Mouse (Mus musculus): ENCODE measurements around the gene Pdlim7. TPM values are rescaled to one million over a fixed set of nuclear protein-coding genes. Genes with fewer than 3 reads are reported as not detected.

Pdlim7 gene
- polyA plus RNA-seq, 1 experiment from 2014 or later = 131 TPM

DNA sequence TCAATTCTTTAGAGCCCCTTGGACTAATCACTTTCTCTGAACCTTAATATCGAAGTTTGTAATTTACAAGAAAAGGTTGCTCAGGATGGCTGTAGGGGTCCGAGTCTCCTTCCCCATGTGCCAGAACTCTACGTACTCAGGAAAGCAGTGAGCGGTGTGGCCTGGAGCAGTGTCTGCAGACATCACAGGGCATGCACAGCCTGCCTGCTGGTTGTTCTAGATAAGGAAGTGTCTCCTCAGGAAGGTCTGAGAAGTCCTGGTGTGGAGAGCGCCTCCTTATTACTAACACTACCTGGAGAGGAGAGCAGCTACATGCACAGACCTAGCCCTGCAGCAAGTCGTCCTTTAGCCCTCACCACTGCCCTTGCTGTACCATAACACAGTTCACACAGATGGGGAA is 31.3 kb upstream of the Pdlim7 start:
- WGBS = 95% methylated on average over 6 of the region's 6 CpGs
- no peak for ATAC-seq
- no peaks in the 10 kb centered on the region for H3K4me1 ChIP-seq (replicated peaks; ENCODE audit: control insufficient read depth, insufficient read depth, low read length)
- no peak overlapping the region for H3K4me3 ChIP-seq (ENCODE audit: low read depth, low read length)
- H3K27me3 ChIP-seq (replicated peaks; ENCODE audit: control insufficient read depth, insufficient read depth, low read length) = no peaks in the 10 kb centered on the region
- no peak overlapping the region for H3K9ac ChIP-seq (ENCODE audit: low read depth, low read length)
- no peak overlapping the region for H3K27ac ChIP-seq (ENCODE audit: low read depth, low read length)
- no peak for TF ChIP-seq CTCF (IDR thresholded peaks at IDR 0.05; ENCODE audit: low read depth)
- H3K4me2 ChIP-seq (replicated peaks; ENCODE audit: low read depth) = no peak overlapping the region
- H3K36me3 ChIP-seq (ENCODE audit: control insufficient read depth, insufficient read depth) = peaks cover 83% of the 10 kb centered on the region
- H3K9me3 ChIP-seq (ENCODE audit: control insufficient read depth) = no peaks in the 10 kb centered on the region

DNA sequence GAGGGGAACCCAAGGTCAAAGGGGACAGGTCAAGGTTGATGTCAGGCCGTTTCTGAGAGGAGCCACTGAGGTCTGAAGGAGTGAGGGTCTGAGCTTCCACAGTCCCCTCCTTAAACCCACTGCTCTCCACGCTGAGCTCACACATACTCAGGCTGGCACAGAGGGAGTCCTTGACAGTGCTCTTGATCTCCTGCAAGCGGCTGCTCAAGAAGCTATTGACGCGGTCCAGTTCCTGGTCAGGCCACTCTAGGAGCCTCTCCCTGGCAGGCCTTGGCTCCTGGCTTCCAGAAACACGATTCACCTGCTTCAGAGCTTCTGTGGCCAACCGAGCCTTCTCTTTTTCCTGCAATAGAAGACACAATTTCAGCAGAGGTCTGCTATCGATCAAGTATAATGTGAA is 30.0 kb upstream of the Pdlim7 start:
- no peak for ATAC-seq
- peaks cover 82% of the 10 kb centered on the region for H3K36me3 ChIP-seq (ENCODE audit: control insufficient read depth, insufficient read depth)
- H3K27ac ChIP-seq (ENCODE audit: low read depth, low read length) = no peak overlapping the region

GRCm38 (mm10) chr13:55542891-55543290 is 29.4 kb upstream of the Pdlim7 start:
- ATAC-seq = no peak
- Histone ChIP-seq H3K4me2 (replicated peaks; ENCODE audit: low read depth) (no peak overlapping the region), H3K27ac (ENCODE audit: low read depth, low read length) (no peak overlapping the region), H3K36me3 (ENCODE audit: control insufficient read depth, insufficient read depth) (peaks cover 78% of the 10 kb centered on the region), H3K9me3 (ENCODE audit: control insufficient read depth) (no peaks in the 10 kb centered on the region), H3K4me3 (ENCODE audit: low read depth, low read length) (no peak overlapping the region), H3K9ac (ENCODE audit: low read depth, low read length) (no peak overlapping the region), H3K4me1 (replicated peaks; ENCODE audit: control insufficient read depth, insufficient read depth, low read length) (no peaks in the 10 kb centered on the region), H3K27me3 (replicated peaks; ENCODE audit: control insufficient read depth, insufficient read depth, low read length) (no peaks in the 10 kb centered on the region)
- 98% methylated on average over 4 of the region's 4 CpGs for WGBS
- TF ChIP-seq CTCF (IDR thresholded peaks at IDR 0.05; ENCODE audit: low read depth) = no peak

More for the DNA sequence above, 30.0 kb upstream of the Pdlim7 start:
- H3K9ac ChIP-seq (ENCODE audit: low read depth, low read length) = no peak overlapping the region
- H3K9me3 ChIP-seq (ENCODE audit: control insufficient read depth) = no peaks in the 10 kb centered on the region
- TF ChIP-seq CTCF (IDR thresholded peaks at IDR 0.05; ENCODE audit: low read depth) = no peak
- H3K4me1 ChIP-seq (replicated peaks; ENCODE audit: control insufficient read depth, insufficient read depth, low read length) = no peaks in the 10 kb centered on the region
- 89% methylated on average over 8 of the region's 8 CpGs for WGBS
- H3K4me2 ChIP-seq (replicated peaks; ENCODE audit: low read depth) = no peak overlapping the region
- no peaks in the 10 kb centered on the region for H3K27me3 ChIP-seq (replicated peaks; ENCODE audit: control insufficient read depth, insufficient read depth, low read length)
- H3K4me3 ChIP-seq (ENCODE audit: low read depth, low read length) = no peak overlapping the region

- ATAC-seq = no peak
- no peak overlapping the region for H3K4me2 ChIP-seq (replicated peaks; ENCODE audit: low read depth)
- H3K4me3 ChIP-seq (ENCODE audit: low read depth, low read length) = no peak overlapping the region
- H3K9ac ChIP-seq (ENCODE audit: low read depth, low read length) = no peak overlapping the region
- H3K36me3 ChIP-seq (ENCODE audit: control insufficient read depth, insufficient read depth) = peaks cover 69% of the 10 kb centered on the region
- H3K9me3 ChIP-seq (ENCODE audit: control insufficient read depth) = no peaks in the 10 kb centered on the region
- TF ChIP-seq CTCF (IDR thresholded peaks at IDR 0.05; ENCODE audit: low read depth) = no peak
- no peaks in the 10 kb centered on the region for H3K4me1 ChIP-seq (replicated peaks; ENCODE audit: control insufficient read depth, insufficient read depth, low read length)
- H3K27ac ChIP-seq (ENCODE audit: low read depth, low read length) = no peak overlapping the region
- 86% methylated on average over 2 of the region's 2 CpGs for WGBS
- no peaks in the 10 kb centered on the region for H3K27me3 ChIP-seq (replicated peaks; ENCODE audit: control insufficient read depth, insufficient read depth, low read length)
Measured at GRCm38 (mm10) chr13:55540933-55541332, 27.5 kb upstream of the Pdlim7 start.

DNA sequence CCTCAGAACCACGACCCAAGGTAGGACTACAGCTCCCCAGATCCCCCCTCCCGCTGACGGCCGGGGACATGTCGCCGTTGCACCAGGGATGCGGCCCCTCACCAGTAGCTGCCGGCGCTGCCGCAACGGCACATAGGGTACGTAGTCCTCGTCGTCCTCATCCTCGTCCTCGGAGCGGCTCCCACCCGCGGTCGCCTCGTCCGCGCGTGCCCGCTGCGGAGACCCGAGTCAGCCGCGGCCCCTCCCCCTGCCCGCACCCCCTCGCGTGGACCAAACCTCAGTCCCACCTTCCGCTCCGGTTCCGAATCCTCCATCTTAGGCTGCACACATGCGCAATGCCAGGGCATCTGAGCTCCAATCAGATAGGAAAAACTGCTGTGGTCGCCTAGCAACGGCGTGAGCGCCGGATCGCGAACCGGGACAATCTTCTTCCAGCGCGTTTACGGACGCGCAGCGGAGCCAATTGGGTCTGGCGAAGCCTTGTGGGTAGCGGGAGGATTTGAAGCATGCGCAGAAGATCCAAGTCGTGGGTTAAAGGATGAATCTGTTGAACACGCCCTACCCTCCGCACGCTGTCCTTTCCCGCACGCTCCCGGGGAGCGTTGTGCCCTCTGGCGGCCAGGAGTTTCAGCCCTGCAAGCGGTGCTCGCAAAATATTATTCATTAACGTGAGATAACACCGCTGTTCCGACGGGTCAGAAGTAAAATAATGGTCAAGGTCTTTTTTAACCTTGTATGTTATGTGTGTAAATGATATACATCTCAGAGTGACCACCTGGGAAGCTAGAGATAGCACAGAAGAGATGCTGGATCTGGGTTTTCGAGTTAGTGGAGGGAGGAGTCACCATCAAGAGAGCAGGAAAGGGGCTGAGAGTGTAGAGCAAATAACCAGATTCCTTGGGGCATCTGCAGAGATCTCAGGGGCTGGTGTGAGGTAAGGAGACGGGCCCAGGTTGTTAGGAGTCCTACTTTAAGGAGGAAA is 23.0 kb upstream of the Pdlim7 start, which contains the start of gene Ddx41:
TSS of gene Ddx41 (minus strand) at position 465 of the 982 bp plus-strand sequence.
- H3K4me2 ChIP-seq (replicated peaks; ENCODE audit: low read depth) = peak within 1 kb of the TSS; percentile 95
- ATAC-seq = peak; percentile 98
- no peaks in the 10 kb centered on the region for H3K27me3 ChIP-seq (replicated peaks; ENCODE audit: control insufficient read depth, insufficient read depth, low read length)
- H3K27ac ChIP-seq (ENCODE audit: low read depth, low read length) = peak within 1 kb of the TSS; percentile 8; the same call in 1 of the 2 replicates
- peaks cover 5% of the 10 kb centered on the region; the same call in 1 of the 2 replicates for H3K4me1 ChIP-seq (replicated peaks; ENCODE audit: control insufficient read depth, insufficient read depth, low read length)
- H3K4me3 ChIP-seq (ENCODE audit: low read depth, low read length) = peak within 1 kb of the TSS; percentile 71
- peak; percentile 98 for TF ChIP-seq CTCF (IDR thresholded peaks at IDR 0.05; ENCODE audit: low read depth)
- no peaks in the 10 kb centered on the region for H3K9me3 ChIP-seq (ENCODE audit: control insufficient read depth)
- peaks cover 54% of the 10 kb centered on the region for H3K36me3 ChIP-seq (ENCODE audit: control insufficient read depth, insufficient read depth)
- peak within 1 kb of the TSS; percentile 72 for H3K9ac ChIP-seq (ENCODE audit: low read depth, low read length)
- WGBS = 1% methylated on average over 70 of the region's 70 CpGs

DNA sequence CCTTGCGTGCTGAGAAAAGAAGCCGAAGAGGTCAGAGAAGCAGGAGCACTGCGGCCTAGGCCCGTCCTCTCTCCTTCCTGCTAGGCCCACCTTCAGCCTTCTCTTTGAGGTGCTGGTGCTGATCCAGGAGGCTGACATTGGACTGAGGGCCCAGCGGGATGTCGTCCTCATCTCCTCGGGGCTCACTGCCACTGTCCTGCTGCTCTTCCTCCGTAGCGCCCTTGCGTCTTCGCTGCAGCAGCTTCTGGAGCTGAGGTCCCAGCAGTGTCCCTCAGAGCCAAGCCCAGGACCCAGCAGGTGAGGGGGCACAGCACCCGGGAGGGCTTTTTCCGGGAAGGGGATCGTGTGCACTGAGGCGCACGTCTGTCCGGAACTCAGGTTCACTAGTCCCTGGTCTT is 22.3 kb upstream of the Pdlim7 start:
- H3K9me3 ChIP-seq (ENCODE audit: control insufficient read depth) = no peaks in the 10 kb centered on the region
- 15% methylated on average over 17 of the region's 17 CpGs for WGBS
- peak overlapping the region; percentile 72 for H3K9ac ChIP-seq (ENCODE audit: low read depth, low read length)
- H3K4me2 ChIP-seq (replicated peaks; ENCODE audit: low read depth) = peak overlapping the region; percentile 95
- no peaks in the 10 kb centered on the region for H3K27me3 ChIP-seq (replicated peaks; ENCODE audit: control insufficient read depth, insufficient read depth, low read length)
- H3K36me3 ChIP-seq (ENCODE audit: control insufficient read depth, insufficient read depth) = peaks cover 55% of the 10 kb centered on the region
- no peak for TF ChIP-seq CTCF (IDR thresholded peaks at IDR 0.05; ENCODE audit: low read depth)
- H3K4me3 ChIP-seq (ENCODE audit: low read depth, low read length) = peak overlapping the region; percentile 71
- H3K27ac ChIP-seq (ENCODE audit: low read depth, low read length) = peak overlapping the region; percentile 8; the same call in 1 of the 2 replicates
- H3K4me1 ChIP-seq (replicated peaks; ENCODE audit: control insufficient read depth, insufficient read depth, low read length) = peaks cover 5% of the 10 kb centered on the region; the same call in 1 of the 2 replicates
- ATAC-seq = peak; percentile 2; the same call in 1 of the 2 replicates
